Mouse (Mus musculus) 416B (cell line): ENCODE results near the gene Prkag2.
"Not testable (repeated sequence)": the region's sequence is repeated elsewhere in the genome, so short reads cannot be mapped to it uniquely, and the experiment has no call there.

Source experiments
- DNase-seq: peaks from one replicate; pipeline ENCODE4 v3.0.0; 2011; ENCODE audit warnings: low read depth

Gene Prkag2

DNA sequence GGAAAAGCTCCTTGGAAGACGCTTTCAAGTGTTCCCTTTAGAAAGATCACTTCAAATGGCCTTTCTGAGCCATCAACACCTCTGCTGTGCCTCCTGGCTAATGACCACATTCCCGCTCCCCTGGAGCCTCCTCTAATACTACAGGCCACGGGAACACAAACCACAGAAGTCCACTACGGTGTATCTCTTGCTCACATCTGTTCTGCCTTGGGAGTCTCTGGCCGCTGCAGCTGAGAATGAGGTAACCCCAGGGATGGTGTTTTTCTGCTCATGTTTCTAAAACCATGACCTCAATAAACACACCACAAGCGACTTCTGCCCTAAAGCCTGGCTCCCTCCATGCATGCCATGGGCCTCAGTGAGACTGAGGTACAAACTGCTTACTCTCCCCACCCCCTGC, 227.2 kb downstream of the Prkag2 start:
- peak; percentile 71 for DNase-seq

DNA sequence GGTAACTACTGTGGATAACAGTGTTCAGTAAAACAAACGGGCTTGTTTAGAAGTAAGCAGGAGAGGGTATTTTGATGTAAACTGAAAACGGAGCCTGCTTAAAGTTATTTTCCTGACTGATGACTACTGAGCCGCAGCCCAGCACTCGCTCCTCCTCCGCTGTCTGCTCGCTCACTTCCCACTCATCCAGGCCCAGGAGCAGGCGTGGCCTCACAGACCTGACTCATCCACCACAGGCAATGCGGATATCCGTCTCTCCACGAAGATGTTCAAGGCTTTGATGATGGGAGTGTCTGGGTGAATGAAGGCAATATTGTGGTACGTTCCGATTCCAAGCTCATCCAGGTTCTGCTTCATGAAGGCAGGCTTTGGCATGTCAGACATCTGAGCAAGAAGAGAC, 229.2 kb downstream of the Prkag2 start:
- DNase-seq = peak; percentile 72

DNA sequence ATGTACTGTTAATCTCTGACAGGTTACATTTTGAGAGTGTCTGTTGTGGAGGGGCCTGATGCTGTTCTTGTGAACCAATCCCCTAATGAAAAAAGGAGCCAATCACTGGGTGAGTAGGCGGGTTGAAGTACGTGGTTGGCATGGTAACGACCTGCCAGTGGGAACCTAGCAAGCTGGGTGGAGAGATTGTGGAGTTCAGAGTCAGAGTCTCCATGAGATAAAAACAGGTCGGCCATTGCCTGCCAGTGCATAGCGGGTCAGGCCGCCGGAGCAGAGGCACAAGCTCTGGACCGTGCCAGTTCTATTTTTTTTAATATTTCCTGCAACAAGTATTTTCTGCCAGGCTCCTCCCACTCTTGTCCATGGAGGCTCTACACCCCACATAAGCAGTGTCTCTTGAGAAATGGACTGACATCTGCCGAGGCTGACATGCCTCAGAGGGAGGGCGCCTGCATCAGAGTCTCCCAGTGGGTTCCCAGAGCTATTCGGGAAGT, 230.6 kb downstream of the Prkag2 start:
- no peak for DNase-seq

DNA sequence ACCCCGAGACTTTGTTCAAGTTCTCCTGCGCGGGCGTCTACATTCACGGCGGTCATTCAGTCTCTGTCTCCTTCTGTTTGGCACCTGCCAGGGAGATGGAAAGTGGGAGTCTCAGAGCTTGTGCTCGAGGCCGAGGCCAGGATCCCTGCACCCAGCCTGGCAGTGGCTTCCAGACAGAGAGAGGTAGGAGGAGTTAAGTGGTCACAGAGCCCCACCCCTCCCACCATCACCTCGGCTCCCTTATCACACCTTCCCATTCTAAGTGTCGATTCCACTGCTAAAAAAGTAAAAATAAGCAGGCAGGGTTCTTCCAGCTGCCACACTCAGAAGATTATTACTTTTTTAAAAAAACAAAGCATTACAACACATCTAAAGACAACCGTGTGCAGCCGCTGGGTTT, 236.6 kb downstream of the Prkag2 start:
- DNase-seq = no peak

DNA sequence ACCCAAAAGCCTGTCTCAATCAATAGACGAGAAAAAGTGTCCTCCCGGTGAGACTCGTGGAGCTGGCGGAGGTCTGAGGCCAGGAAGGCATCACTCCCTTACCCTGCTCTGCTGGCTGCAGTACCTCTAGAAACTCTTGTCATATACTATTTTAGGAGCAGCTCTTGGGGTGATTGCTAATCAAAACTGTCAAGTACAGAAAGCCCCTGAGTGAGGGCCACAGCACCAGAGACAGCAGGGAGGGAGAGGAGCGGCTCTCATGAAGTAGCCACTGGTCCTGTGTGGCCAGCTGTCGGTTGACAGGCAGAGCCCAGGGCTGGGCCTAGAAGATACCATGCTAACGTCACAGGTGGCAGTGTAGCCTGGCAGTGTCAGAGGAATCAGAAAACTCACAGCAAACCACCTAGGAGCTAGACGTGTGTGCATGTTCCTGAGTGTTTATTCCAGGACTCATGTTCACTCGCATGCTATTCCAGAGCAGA, 239.0 kb downstream of the Prkag2 start:
- DNase-seq = no peak

DNA sequence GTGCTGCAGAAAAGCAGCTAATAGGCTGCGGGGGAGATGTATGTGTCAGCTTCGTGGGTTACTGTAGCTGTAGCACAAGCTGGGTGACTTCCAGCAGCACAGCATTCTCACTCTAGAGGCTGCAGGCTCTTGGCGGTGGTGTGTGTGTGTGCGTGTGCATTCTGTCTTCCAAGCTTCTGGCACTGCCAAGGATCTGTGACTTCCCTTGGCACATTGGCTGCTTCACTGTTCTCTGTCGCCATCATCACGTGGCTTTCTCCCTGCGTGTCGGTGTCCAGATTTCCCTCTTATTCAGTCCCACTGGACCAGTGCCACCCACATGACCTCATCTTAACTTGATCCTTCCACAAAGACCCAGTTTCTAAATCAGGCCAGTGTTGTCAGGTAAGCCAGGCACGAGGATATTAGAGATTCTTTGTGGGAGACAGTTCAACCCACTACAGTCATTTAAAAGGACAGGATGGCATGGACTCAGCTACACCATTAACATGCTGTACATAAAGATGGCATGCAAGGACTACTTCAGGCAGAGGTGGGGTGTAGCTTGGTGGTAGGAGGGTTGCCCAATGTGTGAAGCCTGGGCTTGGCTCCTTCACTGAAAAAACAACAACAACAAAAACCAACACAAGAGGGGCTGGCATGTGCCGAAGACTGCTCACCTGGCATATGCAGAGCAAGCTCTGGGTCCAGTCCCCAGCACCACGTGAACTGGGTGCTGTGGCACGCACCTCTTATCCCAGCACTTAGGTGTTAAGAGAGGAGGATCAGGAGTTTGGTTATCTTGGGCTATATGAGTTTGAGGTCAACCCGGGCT, 239.6 kb downstream of the Prkag2 start:
- peak; percentile 48 for DNase-seq

DNA sequence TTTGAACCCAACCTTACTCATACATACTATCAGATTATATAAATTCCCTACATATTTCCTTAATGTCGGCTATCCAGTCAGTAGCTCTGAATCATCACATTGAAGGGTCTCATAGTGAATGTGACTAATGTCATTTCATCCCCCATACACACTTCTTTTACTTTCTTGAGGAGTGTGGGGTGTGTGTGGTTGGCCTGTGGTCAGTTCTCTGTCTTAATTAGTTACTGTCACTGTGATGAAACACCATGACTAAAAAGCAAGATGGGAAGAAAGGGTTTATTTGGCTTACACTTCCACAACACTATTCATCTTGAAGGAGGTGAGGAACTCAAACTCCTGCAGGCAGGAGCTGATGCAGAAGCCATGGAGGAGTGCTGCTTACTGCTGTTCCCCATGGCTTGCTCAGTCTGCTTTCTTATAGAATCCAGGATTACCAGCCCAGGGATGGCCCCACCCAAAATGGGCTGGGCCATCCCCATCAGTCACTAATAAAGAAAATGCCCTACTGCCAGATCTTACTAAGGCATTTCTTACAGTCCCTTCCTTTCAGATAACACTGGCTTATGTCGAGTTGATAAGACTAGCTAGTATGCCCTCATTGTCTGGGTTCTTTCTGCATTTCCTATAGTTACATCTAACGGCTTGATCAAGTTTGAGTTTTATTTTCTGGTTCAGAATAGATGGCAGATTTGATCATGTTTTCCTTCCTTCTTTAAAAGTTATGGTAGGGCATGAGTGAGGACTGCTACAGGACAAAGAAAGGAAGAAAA, 240.5 kb downstream of the Prkag2 start:
- peak; percentile 89 for DNase-seq

DNA sequence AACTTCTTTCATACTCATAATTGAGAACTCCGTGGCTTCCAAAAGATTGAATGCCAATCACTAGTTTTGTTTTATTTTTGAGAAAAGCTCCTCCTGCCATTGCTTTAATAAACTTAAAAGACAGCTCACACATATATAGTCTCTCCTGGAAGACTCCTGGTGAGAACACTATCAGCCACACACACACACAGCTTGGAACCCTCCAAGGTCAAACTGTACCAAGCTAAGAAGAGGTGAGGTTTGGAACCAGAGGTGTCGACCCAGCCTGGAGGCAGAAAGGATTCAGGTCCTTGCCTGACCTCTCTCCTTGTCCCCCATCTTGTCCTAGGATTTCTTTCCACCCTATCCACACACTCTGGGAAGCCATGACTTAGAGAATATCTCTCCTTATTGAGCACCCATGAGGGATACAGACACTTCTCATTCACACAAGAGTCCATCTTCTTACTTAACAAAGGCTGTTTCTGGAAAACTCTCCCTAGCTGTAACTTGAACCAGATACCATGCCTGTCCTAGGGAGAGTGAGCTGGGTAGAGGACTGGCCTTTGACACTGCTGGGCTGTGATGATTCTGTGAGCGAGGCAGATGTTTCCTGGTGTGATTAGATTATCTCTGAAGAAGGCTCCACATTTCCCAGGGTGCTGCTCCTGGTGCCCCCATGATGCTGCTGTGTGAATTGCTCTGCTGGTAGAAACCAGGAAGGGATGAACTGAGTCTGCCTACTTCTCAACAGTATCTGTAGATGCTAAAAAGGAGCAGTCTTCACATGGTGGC, 245.4 kb downstream of the Prkag2 start:
- peak; percentile 75 for DNase-seq

DNA sequence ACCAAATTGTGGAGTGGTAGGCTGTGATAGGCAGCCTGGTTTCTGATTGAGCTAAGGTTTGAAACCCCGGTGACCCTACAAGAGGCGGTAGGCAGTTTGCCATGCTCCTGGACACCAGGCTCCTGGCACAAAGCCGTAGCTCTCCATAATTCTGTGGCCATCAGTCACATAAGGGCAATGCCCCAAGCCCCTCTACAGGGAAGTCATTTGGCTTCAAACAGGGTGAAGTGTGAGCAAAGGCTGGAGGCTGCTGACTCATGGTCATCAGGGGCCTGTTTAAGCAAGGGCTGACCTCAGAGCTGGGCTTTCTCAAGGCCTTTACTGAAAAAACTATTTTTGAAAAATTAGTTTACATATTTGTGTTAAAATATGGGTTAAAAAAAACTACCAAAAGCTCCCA, 246.2 kb downstream of the Prkag2 start:
- DNase-seq = peak; percentile 66

DNA sequence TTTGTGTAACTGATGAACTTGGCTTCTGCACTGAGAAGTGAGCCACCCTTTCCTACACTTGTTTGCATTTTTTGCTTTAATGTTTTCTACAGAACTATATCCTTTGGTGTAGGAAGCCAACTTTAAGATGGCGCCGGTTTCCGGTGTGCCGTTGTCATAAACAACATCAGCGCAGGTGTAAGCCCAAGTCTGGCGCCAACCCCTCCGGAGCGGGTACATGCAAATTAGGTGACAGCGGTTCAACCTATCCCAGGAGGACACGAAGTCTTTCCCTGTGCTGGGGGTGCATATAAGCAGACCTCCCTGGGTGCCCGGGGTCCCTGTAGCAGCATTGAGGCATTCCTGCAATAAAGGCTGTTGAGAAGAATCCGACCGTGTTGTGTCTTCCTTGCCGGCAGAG, 252.2 kb downstream of the Prkag2 start:
- not testable (repeated sequence) for DNase-seq

DNA sequence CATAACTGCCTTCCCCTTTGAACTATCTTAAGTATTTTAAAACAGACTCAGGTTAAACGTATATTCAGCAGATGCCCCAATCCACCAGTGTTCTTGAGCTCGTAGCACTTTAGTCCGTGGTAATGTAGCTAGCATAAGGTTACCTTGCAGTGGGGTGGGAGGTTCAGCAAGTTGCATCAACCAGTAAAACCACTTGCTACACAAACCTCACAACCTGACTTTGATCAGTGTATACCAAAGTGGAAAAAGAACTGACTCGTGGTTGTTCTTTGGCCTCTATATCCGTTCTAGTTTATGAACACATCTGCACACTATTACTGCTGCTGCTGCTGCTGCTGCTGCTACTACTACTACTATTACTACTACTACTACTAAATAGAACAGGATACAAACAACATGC, 256.6 kb downstream of the Prkag2 start:
- no peak for DNase-seq

DNA sequence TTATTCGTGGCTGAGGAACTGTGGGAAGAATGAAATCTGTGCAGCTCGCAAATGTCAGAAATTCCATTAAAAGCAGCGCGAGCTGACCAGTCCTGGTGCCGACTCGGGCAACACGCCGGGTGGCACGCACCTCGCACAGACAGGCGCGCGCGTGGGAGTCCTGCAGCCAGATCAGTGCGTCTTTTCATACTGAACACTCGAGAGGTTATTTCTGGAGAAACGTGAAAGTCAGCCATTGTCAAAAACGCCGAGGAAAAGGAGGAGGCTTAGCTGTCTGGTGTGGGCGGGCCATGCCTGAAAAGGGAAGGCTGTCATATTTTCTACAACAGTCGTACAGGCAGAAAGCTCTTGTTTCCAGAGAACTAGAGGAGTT, 257.4 kb downstream of the Prkag2 start:
- DNase-seq = no peak

DNA sequence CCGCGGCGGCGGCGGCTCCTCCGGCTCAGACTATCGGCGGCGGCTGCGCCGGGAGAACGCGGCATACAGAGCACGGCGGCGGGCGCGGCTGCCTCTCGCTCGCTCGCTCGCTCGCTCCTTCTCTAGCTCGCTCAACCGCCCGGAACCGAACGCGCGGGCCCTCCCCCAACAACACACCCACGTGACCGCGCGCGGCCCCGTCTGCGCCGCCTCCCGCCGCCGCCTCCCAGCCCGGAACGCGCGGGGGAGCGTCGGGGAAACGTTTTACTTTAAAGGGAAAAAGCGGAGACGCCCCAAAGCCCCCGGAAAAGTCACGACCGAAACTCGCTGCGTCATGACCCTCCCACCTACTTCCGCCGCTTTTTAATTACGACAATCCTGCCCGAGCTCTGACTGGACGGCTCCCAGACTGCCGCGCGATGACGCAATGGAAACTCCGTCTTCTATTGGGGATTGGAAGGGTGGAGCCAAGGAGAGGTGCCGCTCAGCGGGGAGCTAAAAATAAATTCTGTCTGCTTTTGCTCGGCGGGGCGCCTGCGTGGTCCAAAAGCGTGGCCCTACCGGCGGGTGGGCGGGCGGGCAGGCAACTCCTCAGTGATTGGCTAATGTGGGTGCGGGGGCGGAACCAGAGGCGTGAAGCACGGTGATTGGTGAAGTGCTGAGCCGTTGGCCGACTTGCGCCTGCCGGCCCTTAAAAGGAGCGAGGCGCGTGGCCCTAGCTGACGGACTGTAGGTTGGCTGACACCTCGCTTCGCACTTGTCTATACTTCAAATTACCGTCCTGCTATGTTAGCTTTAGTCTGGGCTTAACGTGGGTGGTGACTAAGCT, 258.0 kb downstream of the Prkag2 start, which contains the start of gene Rheb:
Rheb (minus strand) TSS at position 351 of the 829 bp plus-strand sequence.
- DNase-seq = peak; percentile 100

DNA sequence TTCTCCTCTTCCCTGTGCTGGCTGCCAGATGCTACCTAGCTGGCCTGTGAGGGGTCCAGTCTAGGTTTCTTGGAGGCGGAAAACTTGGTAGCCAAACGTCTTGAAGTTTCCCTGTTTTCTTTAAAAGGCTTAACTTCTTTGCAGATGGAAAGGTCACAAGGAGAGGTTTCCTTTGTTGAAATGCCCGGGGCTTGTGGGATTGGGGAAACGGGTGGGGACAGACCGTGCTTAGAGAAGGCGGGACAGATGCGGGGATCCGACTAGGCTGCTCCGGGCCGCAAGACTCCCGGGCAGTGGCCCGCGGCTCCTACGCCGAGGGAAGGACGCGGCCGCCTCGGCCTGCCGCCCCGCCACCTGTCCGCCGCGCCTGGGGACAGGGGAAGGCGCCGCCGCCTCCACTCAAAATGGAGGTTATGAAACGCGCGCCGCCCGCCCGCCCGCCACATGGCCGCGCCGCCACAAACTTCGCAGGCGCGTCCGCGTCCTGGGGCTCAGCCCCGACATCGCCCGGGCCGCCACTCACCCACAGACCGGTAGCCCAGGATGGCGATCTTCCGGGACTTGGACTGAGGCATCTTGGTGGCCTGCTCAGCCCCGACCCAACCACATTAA, 258.7 kb downstream of the Prkag2 start:
- no peak for DNase-seq

DNA sequence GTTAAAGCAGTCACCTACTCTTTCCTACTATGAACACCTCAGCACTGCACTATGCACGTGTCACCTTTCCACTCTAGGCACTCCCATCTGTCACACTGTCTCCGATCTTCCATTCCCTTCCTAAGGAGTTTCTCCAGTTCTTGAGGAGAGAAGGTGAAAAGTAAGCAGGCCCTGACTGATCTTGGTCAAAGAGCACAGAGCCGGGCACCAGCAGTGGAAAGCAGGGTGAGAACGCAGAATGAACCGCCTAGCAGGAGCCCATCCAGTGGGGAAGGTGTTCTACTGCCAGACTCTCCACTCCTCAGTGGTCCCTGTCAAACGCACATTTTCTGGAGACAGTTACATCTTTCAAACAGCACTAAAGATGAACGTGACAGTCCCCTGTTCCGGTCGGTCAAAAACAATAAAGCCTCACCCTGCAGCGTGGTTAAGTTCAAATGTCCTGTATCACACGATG, 259.4 kb downstream of the Prkag2 start:
- DNase-seq = no peak

DNA sequence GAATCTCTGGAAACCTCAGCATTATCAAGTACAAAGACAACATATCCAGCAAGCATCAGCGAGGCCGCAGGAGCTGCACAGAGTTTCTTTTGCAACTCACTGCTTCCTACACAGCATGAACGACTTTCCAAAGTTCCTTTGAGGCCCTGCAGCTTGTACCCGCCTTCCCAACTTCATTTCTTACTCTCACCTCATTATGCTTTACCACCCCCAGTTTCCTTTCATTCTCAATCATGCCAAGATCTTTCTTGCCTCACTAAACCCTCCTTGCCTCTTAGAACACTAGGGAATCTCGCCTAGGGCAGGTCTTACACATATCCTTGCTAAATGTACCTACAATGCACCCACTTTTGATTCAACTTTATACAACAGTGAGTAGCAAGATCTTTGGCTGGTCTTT, 266.0 kb downstream of the Prkag2 start:
- DNase-seq = no peak

DNA sequence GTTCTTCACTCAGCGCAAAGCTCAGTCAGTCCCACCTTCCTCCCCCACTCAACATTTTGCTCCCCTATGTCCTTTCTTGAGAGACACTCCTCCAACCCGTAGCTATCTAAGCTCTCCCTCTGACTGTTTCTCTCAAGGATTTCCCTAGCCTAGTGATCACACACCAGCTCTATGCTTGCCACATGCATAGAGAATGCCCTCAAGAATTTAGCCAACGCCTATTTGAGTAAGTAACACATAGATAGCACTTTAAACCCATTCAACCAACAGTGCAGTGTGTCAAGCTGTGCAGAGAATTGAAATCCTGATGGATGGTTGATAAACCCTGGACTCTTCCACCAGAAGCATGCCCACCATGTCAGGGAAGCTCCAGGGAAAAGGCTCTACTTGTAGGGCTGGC, 268.5 kb downstream of the Prkag2 start:
- no peak for DNase-seq

DNA sequence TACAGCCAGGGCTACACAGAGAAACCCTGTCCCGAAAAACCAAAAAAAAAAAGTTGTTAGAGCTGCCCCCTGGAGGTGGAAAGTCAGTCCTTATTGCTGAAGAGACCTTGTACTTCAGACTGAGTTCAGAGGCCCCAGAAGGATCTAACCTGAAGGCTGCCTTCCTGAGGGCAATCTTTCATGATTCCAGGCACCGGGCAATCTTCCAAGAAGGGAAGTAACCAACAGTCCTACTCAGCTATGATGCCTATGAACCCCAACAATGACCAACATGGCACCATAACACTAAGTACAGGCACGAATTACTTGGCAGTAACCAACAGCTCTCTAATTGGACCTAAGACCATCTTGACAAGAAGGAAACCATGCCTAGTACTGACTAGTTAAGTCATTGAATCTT, 272.0 kb downstream of the Prkag2 start:
- DNase-seq = peak; percentile 56

DNA sequence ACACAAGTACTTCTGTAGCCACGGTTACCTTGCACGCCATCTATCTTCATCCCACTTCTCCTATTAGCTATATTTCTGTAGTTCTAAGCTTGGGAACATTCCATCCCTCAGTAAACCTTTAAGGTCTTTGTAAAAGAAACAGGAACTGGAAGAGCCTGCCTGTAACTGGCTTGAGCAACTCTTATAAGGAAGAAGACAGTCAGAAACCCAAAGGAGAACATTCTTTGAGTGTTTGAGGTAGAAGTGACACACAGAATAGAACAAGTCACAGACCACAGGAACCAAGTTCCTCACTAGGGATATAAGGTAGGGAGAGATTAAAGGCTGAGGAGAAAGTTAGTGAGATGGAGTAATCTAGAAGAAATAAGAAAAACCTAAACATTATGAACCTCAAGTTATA, 273.3 kb downstream of the Prkag2 start:
- peak; percentile 55 for DNase-seq

DNA sequence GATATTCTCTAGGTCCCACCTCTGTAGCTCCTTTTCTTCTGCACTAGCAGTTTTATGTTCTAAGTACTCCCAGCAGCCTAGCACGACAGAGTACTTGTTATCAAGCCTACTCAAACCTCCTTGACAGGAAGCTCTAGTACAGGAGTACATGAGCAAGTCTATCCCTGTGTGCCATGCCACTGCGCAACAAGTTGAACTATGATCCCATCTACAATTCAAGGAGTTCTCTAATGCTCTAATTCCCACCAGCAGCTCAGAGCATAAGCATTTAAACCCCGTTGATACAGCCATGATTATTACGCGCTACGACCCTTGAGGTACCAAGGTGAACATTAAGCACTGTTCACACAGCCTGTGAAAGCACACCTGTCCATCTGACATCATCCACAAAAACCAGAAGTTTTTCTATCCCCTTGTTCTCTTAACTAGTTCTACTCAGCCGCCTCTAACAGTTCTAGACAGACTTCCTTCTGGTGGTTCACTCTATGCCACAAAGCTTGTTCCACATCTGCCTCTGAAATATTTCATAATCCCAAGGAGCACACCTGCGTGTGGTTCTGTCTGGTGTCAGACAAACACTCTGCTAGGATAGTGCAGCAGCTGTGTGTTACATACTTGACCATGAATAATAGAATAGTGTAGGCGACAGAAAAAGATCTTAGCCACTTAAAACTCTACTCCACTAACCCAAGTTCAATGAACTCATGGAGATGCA, 274.2 kb downstream of the Prkag2 start:
- DNase-seq = peak; percentile 66
